Mouse (Mus musculus): ENCODE measurements around the gene Rbak.
"Not testable (repeated sequence)": the region's sequence is repeated elsewhere in the genome, so short reads cannot be mapped to it uniquely, and the experiment has no call there.

Rbak gene

GRCm38 (mm10) chr5:143180255-143181076 lies at the start of gene Rbak, which contains the start of gene Spdye4b:
Gene Rbak (minus strand): TSS chr5:143180775.
Gene Spdye4b (plus strand): TSS chr5:143181017.
- peak; percentile 92 to 94 for DNase-seq

GRCm38 (mm10) chr5:143226790-143227189 lies 46.2 kb upstream of the Rbak start, which contains the start of gene Spdye4a:
Gene Spdye4a (minus strand): TSS chr5:143226890.
- no peak for DNase-seq

- DNase-seq: no peak
Measured at GRCm38 (mm10) chr5:143222287-143222686, 41.7 kb upstream of the Rbak start.

GRCm38 (mm10) chr5:143220996-143221395 lies 40.4 kb upstream of the Rbak start:
- no peak for DNase-seq

GRCm38 (mm10) chr5:143213832-143214231 lies 33.3 kb upstream of the Rbak start:
- no peak for DNase-seq

- DNase-seq: peak in 1 of 2 experiments; percentile 18
Measured at GRCm38 (mm10) chr5:143205015-143205414, 24.4 kb upstream of the Rbak start.

GRCm38 (mm10) chr5:143196506-143196905 lies 15.9 kb upstream of the Rbak start:
- DNase-seq: no peak

- DNase-seq: no peak
Measured at GRCm38 (mm10) chr5:143195166-143195565, 14.6 kb upstream of the Rbak start.

- not testable (repeated sequence) for DNase-seq
Measured at GRCm38 (mm10) chr5:143194747-143195146, 14.2 kb upstream of the Rbak start.

- DNase-seq: no peak
Measured at GRCm38 (mm10) chr5:143192806-143193205, 12.2 kb upstream of the Rbak start.

- DNase-seq: not testable (repeated sequence)
Measured at GRCm38 (mm10) chr5:143188014-143188413, 7.4 kb upstream of the Rbak start.

GRCm38 (mm10) chr5:143179179-143179578 lies 1.4 kb downstream of the Rbak start:
- DNase-seq: peak; percentile 34 to 51

- peak in 1 of 2 experiments; percentile 55 for DNase-seq
Measured at GRCm38 (mm10) chr5:143177541-143178200, 2.9 kb downstream of the Rbak start.

GRCm38 (mm10) chr5:143175970-143176369 lies 4.6 kb downstream of the Rbak start:
- DNase-seq: no peak

- DNase-seq: no peak
Measured at GRCm38 (mm10) chr5:143165508-143166070, 15.0 kb downstream of the Rbak start.

- DNase-seq: no peak
Measured at GRCm38 (mm10) chr5:143155534-143155933, 25.0 kb downstream of the Rbak start.

GRCm38 (mm10) chr5:143153756-143154155 lies 26.8 kb downstream of the Rbak start:
- no peak for DNase-seq

- DNase-seq: no peak
Measured at GRCm38 (mm10) chr5:143150044-143150443, 30.5 kb downstream of the Rbak start.

GRCm38 (mm10) chr5:143149536-143149935 lies 31.0 kb downstream of the Rbak start:
- no peak for DNase-seq

GRCm38 (mm10) chr5:143148661-143149060 lies 31.9 kb downstream of the Rbak start:
- DNase-seq: no peak

- no peak for DNase-seq
Measured at GRCm38 (mm10) chr5:143147481-143147880, 33.1 kb downstream of the Rbak start, which contains the start of gene Olfr718-ps1. Gene Olfr718-ps1 (minus strand): TSS chr5:143147581.

- no peak for DNase-seq
Measured at GRCm38 (mm10) chr5:143137580-143137979, 43.0 kb downstream of the Rbak start.

- DNase-seq: no peak
Measured at GRCm38 (mm10) chr5:143135042-143135441, 45.5 kb downstream of the Rbak start.
